Mouse (Mus musculus): Measurements from ENCODE around the gene Acot3.

The Acot3 gene

GRCm38 (mm10) chr12:84100604-84101492 is 48.9 kb downstream of the Acot3 start, which contains the start of gene Acot6:
TSS of gene Acot6 (plus strand) at chr12:84100654.
- peak in 1 of 2 experiments; percentile 25 for DNase-seq (ENCODE audit: low spot score in 2 of 2)

GRCm38 (mm10) chr12:84101493-84101845 is 49.5 kb downstream of the Acot3 start:
- DNase-seq (ENCODE audit: low spot score in 2 of 2): no peak

DNA sequence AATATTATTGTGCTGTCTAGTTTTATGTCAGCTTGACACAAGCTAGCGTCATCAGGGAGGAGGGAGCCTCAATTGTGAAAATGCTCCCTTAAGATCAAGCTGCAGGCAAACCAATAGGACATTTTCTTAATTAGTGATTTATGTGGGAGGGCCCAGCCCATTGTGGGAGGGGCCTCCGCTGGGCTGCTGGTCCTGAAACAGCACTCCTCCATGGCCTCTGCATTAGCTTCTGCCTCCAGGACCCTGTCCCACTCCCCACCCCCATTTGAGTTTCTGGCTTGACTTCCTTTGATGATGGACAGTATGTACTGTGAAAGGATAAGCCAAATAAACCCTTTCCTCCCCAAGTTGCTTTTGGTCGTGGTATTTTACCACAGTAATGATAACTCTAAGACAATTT is 55.1 kb downstream of the Acot3 start:
- DNase-seq (ENCODE audit: low spot score in 2 of 2): no peak

DNA sequence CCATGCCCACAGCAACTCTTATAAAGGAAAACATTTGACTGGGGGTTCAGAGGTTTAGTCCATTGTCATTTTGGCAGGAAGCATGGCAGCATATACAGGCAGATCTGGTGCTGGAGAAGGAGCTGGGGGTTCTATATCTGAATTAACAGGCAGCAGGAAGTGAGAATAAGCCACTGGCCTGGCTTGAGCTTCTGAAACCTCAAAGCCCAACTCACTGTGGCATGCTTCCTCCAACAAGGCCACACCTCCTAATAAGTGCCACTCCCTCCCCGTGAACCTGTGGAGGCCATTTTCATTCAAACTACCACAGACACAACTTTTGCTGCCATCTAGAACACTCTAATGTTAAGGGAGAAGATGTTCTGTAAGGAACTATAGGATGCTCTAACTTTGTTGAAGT is 55.7 kb downstream of the Acot3 start:
- DNase-seq (ENCODE audit: low spot score in 2 of 2): no peak

GRCm38 (mm10) chr12:84109924-84110323 is 58.0 kb downstream of the Acot3 start:
- no peak for DNase-seq (ENCODE audit: low spot score in 2 of 2)

Measured in thymus, postnatal 10 days (tissue).